Mouse (Mus musculus): ENCODE measurements at regions not wholly inside any gene's neighbourhood (a gene's known extent, or its start where the extent isn't known, plus 50 kb on each side); places are given as distances from the start of the nearest gene placed in this dataset.

DNA sequence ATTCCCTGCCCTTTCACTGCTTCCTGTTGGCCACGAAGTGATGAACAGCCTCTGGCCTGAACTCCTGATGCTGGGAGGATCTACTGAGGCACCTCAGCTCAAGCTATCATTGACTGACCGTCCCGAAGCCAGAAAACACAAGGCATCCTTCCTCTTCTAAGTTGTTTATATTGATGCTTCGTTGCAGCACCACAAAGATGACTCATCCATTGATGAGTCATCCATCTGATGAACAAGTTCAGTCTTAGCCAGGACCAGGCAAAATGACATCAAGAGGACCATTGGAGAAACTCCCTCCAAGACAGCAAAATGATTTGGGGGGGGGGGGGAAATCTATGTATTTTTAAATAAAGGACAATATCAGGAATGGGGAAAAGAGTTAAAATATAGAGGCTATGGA lies 144.5 kb downstream of the Rab28 start:
- Histone ChIP-seq H3K9me3 (no peaks in the 10 kb centered on the region), H3K36me3 (no peaks in the 10 kb centered on the region), H3K27ac (no peak overlapping the region), H3K27me3 (ENCODE audit: insufficient read depth, poor library complexity, severe bottlenecking) (no peaks in the 10 kb centered on the region), H3K4me1 (no peaks in the 10 kb centered on the region), H3K4me3 (no peak overlapping the region)
- no peak for DNase-seq (ENCODE audit: low spot score)
- 65% methylated on average over 4 of the region's 4 CpGs for WGBS

DNA sequence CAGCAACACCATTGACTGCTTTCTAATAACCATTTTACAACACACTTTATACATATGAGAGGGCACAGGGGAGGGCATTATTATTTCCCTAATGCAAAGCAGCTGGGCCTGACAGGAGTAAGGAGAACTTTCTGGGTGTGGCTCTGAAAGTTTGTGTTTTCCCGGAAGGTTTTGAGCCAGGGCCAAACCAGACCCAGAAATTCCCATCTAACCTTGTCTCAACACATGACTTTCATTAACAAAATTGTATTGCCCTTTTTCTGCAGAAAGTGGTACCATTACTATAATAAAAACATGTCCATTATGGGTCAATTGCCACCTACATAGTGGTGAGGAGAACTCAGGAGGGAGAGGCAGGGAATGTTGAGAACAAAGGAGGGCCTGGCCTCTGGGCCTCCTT lies 145.7 kb downstream of the Rab28 start:
- WGBS: 91% methylated on average over 1 of the region's 1 CpGs

DNA sequence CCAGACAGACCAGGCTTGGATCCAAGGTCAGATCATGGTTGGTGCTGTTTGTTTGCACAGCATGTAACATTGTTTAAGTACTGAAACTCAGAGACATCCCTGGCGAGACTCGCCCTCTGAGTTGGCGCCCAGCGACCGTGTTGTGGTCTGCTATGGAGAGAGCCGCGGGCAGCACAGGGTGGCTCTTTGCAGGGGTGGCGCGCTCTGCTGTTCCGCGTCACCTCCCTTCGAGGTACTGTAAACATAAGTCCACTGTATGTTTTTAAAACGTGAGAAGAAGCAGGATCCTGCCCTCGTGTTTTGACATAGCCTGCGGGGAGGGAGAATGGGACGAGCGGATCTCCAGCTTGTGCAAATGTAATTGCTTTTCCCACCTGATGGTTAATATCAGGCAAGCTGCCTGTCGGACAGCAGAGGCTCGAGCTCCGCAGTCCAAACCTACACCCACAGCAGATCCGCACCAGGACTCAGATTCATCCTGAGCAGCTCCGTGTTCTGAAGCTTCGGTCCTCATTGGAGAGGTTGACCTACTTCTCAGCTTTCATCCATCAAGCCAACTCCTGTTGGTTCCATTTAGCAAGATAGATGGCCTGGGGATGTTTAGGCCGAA lies 151.2 kb downstream of the Rab28 start:
- 39% methylated on average over 24 of the region's 24 CpGs for WGBS
- Histone ChIP-seq H3K27me3 (ENCODE audit: insufficient read depth, poor library complexity, severe bottlenecking) (no peaks in the 10 kb centered on the region), H3K4me3 (peak overlapping the region; percentile 48), H3K36me3 (no peaks in the 10 kb centered on the region), H3K4me1 (no peaks in the 10 kb centered on the region), H3K9me3 (no peaks in the 10 kb centered on the region), H3K27ac (no peak overlapping the region)
- DNase-seq (ENCODE audit: low spot score): no peak

More for the DNA sequence above, 145.7 kb downstream of the Rab28 start:
- H3K36me3 ChIP-seq: no peaks in the 10 kb centered on the region
- H3K27ac ChIP-seq: no peak overlapping the region
- H3K4me1 ChIP-seq: no peaks in the 10 kb centered on the region
- H3K27me3 ChIP-seq (ENCODE audit: insufficient read depth, poor library complexity, severe bottlenecking): no peaks in the 10 kb centered on the region
- H3K9me3 ChIP-seq: no peaks in the 10 kb centered on the region
- no peak for DNase-seq (ENCODE audit: low spot score)
- no peak overlapping the region for H3K4me3 ChIP-seq

DNA sequence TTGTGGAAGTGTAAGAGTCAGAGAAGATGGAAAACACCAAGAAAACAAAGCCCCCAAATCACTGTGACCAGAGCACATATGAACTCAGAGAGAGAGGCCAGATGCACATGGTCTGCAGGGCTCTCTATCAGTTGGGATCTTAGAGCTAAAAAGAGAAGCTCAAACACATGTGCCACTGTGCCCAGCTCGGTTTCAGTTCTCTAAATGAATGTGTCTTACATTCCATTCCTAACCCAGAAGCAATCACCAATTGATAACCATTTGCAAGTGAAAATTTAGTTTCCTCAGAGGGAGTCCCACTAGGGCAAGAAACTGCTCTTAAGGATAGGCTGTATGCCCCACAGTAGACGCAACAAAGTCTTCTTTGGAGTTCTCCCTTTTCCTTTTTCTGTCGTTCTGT lies 153.6 kb downstream of the Rab28 start:
- WGBS: 62% methylated on average over 3 of the region's 3 CpGs
- no peak for DNase-seq (ENCODE audit: low spot score)

DNA sequence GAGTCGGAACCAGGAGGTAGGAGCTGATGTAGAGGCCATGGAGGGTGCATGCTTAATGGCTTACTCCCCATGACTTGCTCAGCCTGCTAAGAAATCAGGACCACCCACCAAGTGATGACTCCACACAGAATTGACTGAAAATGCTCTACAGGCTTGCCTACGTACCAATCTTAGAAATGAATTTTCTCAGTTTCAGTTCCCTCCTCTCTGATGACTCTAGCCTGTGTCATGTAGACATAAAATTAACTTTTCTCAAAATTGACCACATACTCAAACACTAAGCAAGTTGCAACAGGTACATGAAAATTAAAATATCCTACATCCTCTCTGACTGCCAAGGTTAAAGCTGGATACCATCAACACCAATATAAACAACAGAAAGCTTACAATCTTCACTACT lies 157.9 kb downstream of the Rab28 start:
- Histone ChIP-seq H3K27ac (no peak overlapping the region), H3K9me3 (no peaks in the 10 kb centered on the region), H3K36me3 (no peaks in the 10 kb centered on the region), H3K4me1 (no peaks in the 10 kb centered on the region), H3K4me3 (no peak overlapping the region), H3K27me3 (ENCODE audit: insufficient read depth, poor library complexity, severe bottlenecking) (no peaks in the 10 kb centered on the region)
- 65% methylated on average over 2 of the region's 2 CpGs for WGBS
- DNase-seq (ENCODE audit: low spot score): no peak

More for the DNA sequence above, 153.6 kb downstream of the Rab28 start:
- Histone ChIP-seq H3K27ac (no peak overlapping the region), H3K4me3 (no peak overlapping the region), H3K36me3 (no peaks in the 10 kb centered on the region), H3K4me1 (no peaks in the 10 kb centered on the region), H3K9me3 (no peaks in the 10 kb centered on the region), H3K27me3 (ENCODE audit: insufficient read depth, poor library complexity, severe bottlenecking) (no peaks in the 10 kb centered on the region)

DNA sequence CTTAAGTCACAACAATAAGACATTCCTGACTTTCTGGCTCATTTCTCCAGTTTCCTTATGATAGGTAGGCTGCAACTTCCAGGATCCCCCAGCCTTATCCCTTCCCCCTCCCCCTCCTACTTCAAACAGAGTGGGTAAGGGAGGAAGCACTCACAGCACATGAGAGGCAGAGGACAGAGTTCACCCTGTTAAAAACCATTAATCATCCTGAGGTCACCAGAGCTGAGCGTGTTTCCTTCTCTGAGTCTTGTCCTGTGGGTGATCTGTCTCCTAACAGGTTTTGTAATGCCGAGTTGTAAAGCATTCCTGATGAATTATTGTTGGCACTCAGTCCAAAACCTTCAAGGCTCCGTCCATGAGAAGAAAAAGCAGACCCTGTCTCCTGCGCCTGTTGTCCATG lies 161.0 kb downstream of the Rab28 start:
- WGBS: 51% methylated on average over 4 of the region's 4 CpGs
- Histone ChIP-seq H3K36me3 (no peaks in the 10 kb centered on the region), H3K27me3 (ENCODE audit: insufficient read depth, poor library complexity, severe bottlenecking) (no peaks in the 10 kb centered on the region), H3K27ac (no peak overlapping the region), H3K9me3 (no peaks in the 10 kb centered on the region), H3K4me3 (no peak overlapping the region), H3K4me1 (no peaks in the 10 kb centered on the region)
- DNase-seq (ENCODE audit: low spot score): no peak

DNA sequence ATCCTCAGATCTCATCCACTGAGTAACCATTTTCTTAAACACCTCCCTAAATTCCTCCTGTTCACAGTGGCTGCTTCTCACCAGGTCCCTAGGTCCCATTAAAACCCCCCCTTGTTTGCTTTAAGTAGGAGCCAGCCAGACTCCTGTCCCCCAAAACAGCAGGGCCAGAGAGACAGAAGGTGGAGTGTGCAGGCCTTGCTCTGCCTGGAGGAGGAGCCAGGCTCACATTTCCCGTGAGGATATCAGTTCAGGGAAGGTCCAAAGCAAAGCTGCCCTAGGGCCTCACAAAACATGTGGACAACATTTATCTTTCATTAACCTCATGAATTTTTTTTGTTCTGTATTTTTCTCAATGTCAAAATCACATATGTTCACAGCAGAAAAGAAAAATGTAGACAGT lies 167.2 kb downstream of the Rab28 start:
- no peak overlapping the region for H3K4me3 ChIP-seq
- DNase-seq (ENCODE audit: low spot score): no peak
- no peak overlapping the region for H3K27ac ChIP-seq
- H3K9me3 ChIP-seq: no peaks in the 10 kb centered on the region
- no peaks in the 10 kb centered on the region for H3K36me3 ChIP-seq
- WGBS: 9% methylated on average over 1 of the region's 1 CpGs
- H3K4me1 ChIP-seq: no peaks in the 10 kb centered on the region
- H3K27me3 ChIP-seq (ENCODE audit: insufficient read depth, poor library complexity, severe bottlenecking): no peaks in the 10 kb centered on the region

DNA sequence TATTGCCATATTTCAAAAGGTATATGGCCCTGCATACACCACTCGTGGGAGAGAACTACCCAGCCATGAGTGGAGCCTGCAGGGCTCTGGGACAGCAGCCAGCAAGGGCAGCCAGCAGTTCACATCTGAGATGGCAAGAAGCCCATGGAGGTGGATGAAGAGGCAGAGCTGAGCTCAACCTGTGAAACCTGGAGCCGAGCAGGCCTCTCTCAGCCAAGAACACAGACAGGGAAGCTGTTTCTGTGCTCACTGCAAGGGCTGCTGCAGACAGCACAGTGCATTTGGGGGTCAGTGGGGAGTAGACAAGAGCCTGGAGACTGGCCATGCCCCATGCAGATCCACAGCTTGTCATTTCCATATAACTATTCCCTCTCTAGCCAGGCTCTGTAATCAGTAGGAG lies 173.4 kb downstream of the Rab28 start:
- H3K9me3 ChIP-seq: no peaks in the 10 kb centered on the region
- no peaks in the 10 kb centered on the region for H3K27me3 ChIP-seq (ENCODE audit: insufficient read depth, poor library complexity, severe bottlenecking)
- no peaks in the 10 kb centered on the region for H3K36me3 ChIP-seq
- WGBS: 81% methylated on average over 2 of the region's 2 CpGs
- H3K4me1 ChIP-seq: no peaks in the 10 kb centered on the region
- H3K27ac ChIP-seq: no peak overlapping the region
- H3K4me3 ChIP-seq: no peak overlapping the region
- DNase-seq (ENCODE audit: low spot score): no peak
